Mouse (Mus musculus) E14TG2a.4 (cell line): Measurements from ENCODE around the gene Rarres2.

ENCODE experiments used
- CTCF ChIP-seq: conservative IDR thresholded peaks from 2 replicates; pipeline ENCODE4 v1.5.1; 2014; ENCODE audit warnings: low read length
- NANOG ChIP-seq: IDR thresholded peaks from 2 replicates; pipeline ENCODE4 v1.6.1; 2014; ENCODE audit warnings: borderline replicate concordance, low read length, mixed read lengths

DNA sequence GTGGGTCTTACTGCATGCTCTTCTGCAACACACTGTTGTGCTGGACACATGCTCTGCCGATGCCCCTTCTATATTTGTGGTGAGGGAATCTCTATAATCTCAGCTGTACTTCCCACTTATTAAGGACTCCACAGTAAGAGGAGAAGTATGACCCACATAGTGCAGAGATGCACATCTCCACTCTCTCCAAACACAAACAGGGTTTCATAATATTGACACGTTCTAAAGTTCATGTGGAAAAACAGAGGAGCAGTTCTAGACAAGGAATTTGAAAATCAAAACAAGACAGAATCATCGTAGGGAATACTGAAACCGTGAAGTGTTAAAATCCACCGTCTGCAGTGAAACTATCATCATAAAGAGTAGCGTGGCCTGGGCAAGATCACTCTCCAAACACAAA lies 19.3 kb upstream of the Rarres2 start:
- TF ChIP-seq CTCF (no peak), NANOG (no peak)
